Mouse (Mus musculus) frontal cortex, postnatal 25 days (tissue): ENCODE results near the gene Ttyh1.

Source experiments
- DNase-seq, 2 experiments: peaks; one replicate each; pipeline ENCODE4 v3.0.0; 2022; ENCODE audit warnings: low spot score in 2 of 2

Gene Ttyh1

GRCm38 (mm10) chr7:4122783-4123182 lies 3.6 kb downstream of the Ttyh1 start:
- no peak for DNase-seq

- DNase-seq = peak in 1 of 2 experiments; percentile 72
Observed at GRCm38 (mm10) chr7:4123732-4124131, 4.5 kb downstream of the Ttyh1 start.

- peak; percentile 63 to 77 for DNase-seq
Observed at GRCm38 (mm10) chr7:4124315-4124759, 5.1 kb downstream of the Ttyh1 start.

- DNase-seq = no peak
Observed at GRCm38 (mm10) chr7:4124856-4125255, 5.6 kb downstream of the Ttyh1 start.

- DNase-seq = no peak
Observed at GRCm38 (mm10) chr7:4125306-4125705, 6.1 kb downstream of the Ttyh1 start.

GRCm38 (mm10) chr7:4126992-4127785 lies 8.0 kb downstream of the Ttyh1 start:
- DNase-seq = no peak

GRCm38 (mm10) chr7:4127894-4128293 lies 8.7 kb downstream of the Ttyh1 start:
- no peak for DNase-seq

GRCm38 (mm10) chr7:4128860-4129259 lies 9.7 kb downstream of the Ttyh1 start:
- DNase-seq = peak in 1 of 2 experiments; percentile 9

- DNase-seq = peak; percentile 72 to 74
Observed at GRCm38 (mm10) chr7:4130686-4131452, 11.7 kb downstream of the Ttyh1 start.

- no peak for DNase-seq
Observed at GRCm38 (mm10) chr7:4131964-4132363, 12.8 kb downstream of the Ttyh1 start.

GRCm38 (mm10) chr7:4132581-4132980 lies 13.4 kb downstream of the Ttyh1 start:
- DNase-seq = peak in 1 of 2 experiments; percentile 37

- DNase-seq = peak in 1 of 2 experiments; percentile 13
Observed at GRCm38 (mm10) chr7:4132998-4133397, 13.8 kb downstream of the Ttyh1 start.

GRCm38 (mm10) chr7:4134911-4135310 lies 15.7 kb downstream of the Ttyh1 start:
- no peak for DNase-seq

- no peak for DNase-seq
Observed at GRCm38 (mm10) chr7:4136404-4136770, 17.2 kb downstream of the Ttyh1 start.

- peak; percentile 97 to 99 for DNase-seq
Observed at GRCm38 (mm10) chr7:4136771-4137531, 17.7 kb downstream of the Ttyh1 start, which contains the start of gene Leng8. Gene Leng8, plus strand, starts transcription at chr7:4137039.

GRCm38 (mm10) chr7:4137746-4138145 lies 18.5 kb downstream of the Ttyh1 start:
- peak in 1 of 2 experiments; percentile 7 for DNase-seq

GRCm38 (mm10) chr7:4138181-4138580 lies 19.0 kb downstream of the Ttyh1 start:
- DNase-seq = peak in 1 of 2 experiments; percentile 4

GRCm38 (mm10) chr7:4138671-4139070 lies 19.5 kb downstream of the Ttyh1 start:
- DNase-seq = peak in 1 of 2 experiments; percentile 4

GRCm38 (mm10) chr7:4139391-4139790 lies 20.2 kb downstream of the Ttyh1 start:
- no peak for DNase-seq

GRCm38 (mm10) chr7:4141648-4142325 lies 22.6 kb downstream of the Ttyh1 start:
- DNase-seq = no peak

- DNase-seq = no peak
Observed at GRCm38 (mm10) chr7:4142796-4143445, 23.7 kb downstream of the Ttyh1 start.
